Mouse (Mus musculus) lung, postnatal 10 days (tissue): ENCODE data around the gene Rgma.

Experiments
- DNase-seq: peaks from one replicate; pipeline ENCODE4 v3.0.0; 2021

The Rgma gene

DNA sequence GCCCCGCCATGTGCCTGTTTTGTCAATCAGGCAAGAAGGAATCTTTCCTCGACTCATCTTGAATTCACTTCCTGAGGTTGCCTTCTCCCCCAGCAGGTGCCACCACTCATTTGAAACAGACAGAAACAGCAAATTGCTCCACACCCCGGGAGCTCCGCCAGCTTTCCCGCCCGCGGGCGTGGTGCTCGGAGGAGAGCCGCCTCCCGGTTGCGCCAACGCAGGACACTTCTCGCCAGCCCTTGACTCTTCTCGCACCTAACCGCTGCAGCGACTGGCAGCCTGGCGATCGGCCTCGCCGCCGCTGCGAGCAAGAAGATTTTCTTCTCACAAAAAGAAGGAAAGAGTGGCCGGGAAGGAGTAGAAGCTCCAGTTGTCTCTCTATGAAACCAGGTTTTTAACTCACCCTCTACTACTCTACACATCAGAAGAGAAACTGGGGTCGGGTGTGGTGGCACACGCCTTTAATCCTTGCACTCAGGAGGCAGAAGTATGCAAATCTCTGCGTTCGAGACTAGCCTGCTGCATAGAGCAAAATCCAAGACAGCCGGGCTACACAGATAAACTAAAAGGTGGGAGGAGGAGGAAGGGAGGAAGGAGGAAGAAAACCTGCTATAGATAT lies 2.8 kb upstream of the Rgma start:
- peak; percentile 84 for DNase-seq

DNA sequence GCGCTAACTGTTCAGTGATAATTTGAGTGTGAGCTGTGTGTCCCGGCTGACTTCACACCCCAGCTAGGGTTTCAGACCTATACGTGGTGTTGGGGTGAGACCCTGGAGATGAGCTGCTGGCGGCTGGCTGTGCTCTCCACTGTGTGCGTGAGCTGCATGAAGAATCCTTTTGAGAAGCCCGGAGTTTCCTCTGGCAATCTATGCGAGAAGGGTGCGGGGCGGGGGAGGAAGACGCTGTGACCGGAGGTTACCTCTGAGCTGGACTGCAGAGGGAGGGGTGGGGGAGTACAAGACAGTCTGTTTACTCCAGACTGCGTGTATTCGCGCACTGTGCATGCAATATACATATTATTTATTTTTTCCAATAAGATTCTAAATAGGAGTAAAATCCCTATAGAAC lies 582 bp upstream of the Rgma start:
- peak; percentile 46 for DNase-seq

DNA sequence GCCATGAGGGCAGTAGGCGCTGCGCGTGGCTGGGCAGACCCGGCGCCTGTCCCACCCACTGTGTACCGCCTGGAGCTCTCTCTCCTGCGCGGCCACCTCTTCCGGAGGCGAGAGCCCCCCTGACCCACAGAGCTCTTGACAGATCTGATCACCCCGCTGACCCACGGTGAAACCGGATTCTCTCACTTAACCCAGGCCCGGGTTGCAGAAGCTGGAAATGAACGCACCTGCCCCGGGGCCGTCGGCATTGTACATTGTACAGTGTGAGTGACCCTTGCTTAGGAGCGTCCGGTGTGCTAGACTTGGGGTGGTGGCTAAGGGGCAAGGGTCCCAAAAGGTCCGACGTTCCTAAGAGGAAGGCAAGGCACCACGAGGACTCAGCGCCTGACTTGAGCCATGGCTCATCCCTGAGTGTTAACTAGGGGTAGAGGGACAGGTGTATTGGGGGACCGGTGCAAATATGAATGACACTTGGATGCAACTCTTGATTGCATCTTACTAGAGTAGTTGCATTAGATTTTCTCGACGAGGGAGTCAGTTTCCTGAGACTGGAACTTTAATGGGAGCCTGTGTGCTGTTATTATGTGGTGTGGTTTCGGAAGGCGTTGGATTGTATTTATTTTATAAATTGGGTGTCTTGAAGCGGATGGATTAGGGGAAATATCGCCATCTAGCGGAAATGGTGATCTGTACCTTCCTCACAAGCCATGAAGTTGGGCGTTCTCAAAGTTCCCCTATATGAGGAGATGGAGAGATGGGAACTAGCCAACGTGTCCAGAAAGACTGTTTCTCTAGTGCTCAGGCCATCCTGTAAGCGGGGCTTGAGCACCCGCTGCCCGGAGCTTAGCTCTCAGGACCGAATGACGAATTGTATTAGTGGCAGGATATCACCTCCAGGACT lies 1.0 kb downstream of the Rgma start:
- peak; percentile 80 for DNase-seq

DNA sequence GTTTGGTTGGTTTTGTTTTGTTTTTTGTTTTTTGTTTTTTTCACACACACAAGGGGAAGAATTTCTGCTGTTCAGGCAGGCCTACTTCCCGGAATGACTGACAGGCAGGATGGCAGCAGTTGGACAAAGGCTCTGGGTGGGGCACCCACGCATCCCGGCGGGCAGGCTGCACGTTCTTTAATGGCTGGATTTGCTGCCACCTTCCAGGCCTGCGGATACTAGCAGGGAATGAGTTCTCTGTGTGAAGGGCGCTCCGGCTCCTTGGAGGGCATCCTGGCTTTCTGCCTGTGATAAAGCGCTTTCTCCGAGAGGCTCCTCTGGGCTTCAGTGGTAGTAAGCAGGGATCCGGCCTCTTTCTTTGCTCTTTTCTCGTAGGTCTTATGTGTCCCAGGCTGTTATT lies 2.0 kb downstream of the Rgma start:
- DNase-seq, result no peak

DNA sequence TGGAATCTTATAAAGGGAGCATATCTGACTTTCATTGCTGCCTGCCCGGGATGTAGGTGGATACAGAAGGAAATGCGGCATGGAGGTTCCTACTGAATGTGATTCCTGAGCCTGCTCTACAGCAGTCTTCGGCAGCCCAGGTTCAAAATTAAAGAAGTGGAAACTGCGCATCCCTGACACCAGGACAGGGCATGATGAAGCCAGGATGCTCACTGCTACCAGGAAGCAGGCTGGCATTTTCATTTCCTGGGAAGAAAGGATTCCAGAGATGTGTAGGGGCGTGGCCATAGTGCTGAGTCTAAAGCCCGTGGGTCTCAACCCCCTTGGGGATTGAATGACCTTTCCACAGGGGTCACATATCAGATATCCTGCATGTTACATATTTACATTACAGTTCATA lies 2.7 kb downstream of the Rgma start:
- no peak for DNase-seq

DNA sequence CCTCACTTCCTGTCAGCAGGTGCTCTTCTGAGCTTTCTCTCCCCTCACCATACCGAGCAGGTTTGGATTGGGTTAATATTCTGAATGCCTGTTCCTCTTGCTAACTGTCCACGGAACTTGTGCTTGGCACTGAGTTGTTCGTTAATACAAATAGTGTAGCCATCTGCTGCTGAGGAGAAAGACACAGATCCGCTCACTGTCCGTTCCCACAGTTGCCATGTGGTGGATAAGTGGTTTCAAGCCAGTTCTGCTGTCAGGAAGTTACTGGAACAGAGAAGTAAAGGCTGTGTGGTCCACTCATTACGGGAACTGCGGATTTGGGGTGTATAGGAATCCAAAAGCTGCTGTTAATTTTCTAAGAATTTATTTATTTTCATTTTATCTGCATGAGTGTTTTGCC lies 7.5 kb downstream of the Rgma start:
- DNase-seq, result no peak

DNA sequence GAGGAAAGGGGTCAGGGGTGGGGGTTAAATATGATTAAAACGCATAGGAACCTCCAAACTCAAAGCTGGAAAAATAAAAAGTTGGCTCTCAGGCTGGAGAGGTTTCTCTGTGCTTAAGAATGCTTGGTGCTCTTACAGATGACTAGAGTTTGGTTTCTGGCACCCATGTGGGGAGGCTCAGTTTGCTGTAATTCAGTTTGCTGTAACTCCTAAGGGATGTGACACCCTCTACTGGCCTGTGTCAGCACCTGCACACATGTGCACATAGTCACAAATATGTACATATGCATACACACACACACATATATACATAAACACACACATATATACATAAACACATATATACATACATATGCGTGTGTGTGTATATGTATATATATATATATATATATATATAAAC lies 13.6 kb downstream of the Rgma start:
- DNase-seq, result no peak

DNA sequence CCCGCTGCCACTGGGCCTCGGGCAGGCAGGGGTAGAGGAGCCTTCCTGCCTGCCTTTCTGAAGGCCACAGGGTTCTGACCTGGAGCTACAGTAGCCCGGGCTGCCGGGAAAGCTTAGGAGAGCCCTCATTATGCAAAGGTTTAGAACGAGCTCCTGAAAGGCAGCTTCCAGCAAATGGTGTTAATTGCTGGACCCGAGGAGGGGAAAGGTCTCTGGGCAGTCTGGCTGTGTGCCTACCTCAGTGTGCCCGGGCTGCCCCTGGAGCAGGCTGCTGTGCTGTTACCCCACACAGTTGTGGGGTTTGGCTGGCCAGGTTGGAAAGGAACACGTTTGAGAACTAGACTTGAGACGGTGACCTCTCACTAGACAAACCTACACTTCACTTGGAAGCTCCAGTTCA lies 14.1 kb downstream of the Rgma start:
- DNase-seq, result no peak

DNA sequence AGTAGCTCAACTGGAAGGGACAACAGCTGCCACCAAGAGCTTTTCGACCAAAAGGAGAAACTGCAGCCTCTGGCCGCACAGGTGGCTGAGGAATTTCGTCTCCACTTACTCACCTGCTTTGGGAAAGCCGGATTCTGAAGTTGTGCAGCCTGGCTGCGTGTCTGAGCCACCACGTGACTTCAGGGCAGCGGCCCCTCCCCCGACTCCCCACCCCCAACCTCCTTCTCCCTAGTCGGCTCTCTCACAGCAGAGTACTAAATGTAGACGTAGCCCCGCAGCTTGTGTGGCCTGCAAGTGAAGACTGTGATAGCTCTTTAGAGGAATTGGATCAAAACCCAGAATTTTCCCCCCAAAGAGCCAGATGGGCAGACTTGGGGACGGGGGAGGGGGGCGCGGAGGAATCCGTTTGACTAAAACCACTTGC lies 14.6 kb downstream of the Rgma start:
- peak; percentile 41 for DNase-seq

DNA sequence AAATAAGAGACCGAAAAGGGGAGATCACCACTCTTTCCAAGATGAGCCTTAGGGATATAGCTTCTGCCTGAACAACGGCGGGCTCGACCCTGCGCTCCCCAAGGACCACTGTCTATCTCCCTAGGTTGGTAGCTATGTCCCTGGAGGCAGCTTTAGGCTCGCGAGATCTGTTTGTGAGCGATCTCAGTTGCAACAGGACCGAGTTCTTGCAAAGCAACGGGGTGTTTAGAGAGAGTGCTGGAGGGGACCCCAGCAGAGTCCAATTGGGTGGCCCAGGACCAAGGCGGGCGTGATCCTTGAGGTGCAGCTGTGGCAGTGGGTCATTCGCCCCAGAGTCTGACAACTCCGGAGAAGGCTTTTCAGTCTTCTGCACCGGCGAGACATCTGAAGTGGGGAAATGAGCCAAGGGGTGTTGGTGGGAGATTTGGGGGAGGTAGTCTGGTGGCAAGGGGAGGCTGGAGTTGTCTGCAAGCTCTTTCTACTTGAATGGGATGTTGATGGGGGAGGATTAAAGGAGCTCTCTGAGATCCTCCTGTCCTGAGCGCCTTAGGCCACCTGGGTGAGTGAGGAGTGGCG lies 15.2 kb downstream of the Rgma start:
- DNase-seq, result no peak

DNA sequence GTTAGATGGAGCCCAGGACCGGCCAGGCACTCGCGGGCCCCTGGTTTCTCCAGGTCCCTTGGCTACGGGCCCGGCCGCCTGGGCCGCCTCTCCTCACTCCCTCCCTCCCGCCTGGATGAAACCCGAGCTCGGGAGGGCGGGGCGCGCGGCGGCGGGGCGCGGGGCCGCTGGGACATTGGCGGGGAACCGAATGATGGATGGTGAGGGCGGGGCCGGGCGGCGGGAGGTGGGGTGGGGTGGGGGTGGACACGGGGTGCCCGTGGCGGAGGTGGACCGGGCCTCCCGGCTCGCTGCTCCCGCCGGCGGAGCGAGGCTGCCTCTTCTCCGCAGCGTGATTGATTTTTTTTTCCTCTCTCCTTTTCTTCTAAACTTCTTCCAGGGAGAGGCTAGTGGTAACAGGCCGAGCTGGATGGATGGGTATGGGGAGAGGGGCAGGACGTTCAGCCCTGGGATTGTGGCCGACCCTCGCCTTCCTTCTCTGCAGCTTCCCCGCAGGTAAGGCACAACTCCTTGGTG lies 15.8 kb downstream of the Rgma start:
- DNase-seq, result peak; percentile 93

DNA sequence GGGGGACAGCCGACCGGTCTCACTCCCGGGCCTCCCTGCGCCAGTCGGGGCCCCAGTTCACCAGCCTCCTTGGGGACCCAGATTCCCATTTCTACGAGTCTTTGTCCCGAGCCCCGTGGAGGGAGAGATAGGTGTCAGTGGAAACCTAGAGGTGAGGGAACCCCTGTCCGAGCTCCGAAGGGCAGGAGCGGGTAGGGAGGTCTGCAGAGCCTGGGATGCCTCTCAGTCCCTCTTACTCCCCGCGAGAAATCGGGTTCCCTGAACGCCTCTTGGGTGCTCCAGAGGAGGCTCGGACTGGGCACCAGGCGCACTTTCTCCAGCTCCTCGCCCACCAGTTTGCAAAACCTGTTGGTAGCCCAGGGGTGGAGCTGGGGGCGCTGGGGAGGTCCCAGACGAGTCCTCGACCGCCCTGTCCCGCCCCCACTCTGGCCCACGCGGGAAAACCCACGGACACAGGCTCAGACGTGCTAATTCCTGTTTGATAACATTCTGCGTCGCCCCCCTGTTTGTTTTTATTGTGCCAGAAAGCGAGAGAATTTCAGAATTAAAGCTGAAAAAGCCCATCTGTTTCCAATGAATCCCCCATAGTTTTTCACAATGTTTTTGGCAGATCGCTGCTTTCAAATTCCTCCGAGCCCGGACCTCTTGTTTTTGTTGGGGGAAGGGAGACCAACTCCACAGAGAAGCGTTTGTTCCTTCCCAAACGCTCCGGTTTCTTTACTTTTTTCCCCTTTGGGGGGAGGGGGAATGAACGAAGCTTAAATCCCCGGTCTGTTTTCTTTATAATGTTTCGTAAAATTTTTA lies 16.4 kb downstream of the Rgma start:
- DNase-seq, result peak; percentile 73

DNA sequence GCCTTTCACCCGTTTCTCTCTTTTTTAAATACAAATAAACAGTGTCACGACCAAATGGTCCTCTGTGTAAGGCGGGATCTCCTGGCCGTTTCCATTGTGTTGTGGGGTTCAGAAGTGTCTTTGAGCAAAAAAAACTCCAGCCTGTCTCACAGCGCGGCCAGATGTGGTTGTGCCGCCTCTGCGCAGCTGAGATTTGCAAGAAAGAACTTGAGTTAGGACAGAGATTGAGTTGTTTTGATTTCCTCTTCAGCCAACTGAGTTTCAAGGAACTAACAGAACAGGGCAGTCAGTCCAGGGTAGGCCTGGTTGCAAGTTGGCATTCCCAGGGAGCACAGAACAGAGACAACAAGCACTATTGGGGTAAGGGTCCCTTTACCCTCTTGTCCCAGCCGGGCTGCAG lies 17.1 kb downstream of the Rgma start:
- DNase-seq, result no peak

DNA sequence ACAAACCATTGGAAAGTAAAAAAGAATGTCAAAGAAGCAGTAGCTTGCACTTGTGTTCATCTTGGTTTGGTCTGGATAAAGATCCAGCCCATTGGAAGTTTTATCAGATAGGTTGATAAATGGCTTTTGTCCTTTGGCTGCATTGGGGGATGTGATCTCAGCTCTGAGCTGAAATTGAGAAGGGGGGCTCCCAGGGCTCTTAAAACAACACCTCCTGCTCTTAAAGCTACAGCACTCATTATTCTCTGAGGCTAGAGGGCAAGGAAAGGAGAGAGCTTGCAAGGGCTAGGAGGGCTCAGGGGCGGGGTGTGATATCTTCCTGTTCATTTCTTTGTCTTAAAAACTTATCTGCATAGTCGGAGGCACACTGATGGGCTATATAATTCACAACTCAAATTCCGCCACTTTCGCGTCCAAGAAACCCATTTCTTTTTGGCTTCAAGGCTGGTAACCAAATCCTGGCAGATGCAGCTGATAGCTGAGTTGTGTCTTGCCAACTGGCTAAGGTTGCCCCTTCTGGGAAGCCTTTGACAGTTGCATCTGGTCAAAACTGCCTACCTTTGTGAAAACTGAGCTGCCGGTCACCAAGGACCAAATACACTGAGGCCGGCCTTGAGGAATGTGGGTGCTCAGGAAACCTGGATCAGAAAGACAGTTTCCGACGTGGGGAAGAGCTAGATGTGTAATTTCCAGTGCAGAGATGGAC lies 18.2 kb downstream of the Rgma start:
- no peak for DNase-seq

DNA sequence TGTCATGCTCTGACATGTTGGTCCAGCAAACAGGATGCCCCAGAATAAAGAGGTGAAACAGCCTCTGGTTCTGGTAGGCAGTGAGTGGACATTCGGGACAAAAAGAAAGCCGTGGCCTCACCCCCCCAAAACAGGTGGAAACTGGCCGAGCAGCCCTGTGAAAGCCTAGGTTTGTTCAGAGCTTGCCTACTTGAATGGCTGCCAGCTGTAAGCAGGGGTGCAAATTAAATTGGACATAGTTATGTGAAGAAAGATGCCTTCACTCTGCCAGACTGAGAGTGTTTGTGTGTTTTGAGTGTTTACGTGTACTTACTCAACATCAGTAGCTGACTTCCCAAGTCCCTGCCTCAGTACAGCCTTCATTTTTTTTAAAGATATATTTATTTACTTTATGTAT lies 18.7 kb downstream of the Rgma start:
- DNase-seq, result no peak

DNA sequence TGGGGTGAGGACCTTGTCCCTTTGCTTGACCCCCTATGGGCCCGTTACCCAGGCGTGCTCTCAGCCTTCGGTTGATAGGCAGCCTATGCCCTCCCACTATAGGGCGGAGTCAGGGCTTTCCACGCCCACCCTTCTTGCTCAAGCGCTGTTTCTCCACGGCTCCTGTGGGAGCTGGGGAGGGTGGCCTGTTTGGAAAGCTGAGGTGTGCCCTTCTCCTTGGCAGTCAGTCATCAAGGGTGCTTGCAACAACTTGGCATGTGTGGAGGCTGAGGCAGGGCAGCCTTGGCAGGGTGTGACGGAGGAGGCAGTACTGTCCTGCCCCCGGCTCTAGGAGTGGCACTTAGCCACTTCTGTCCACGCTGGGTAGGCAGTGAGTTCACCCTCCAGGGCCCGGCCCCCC lies 23.0 kb downstream of the Rgma start:
- peak; percentile 85 for DNase-seq

DNA sequence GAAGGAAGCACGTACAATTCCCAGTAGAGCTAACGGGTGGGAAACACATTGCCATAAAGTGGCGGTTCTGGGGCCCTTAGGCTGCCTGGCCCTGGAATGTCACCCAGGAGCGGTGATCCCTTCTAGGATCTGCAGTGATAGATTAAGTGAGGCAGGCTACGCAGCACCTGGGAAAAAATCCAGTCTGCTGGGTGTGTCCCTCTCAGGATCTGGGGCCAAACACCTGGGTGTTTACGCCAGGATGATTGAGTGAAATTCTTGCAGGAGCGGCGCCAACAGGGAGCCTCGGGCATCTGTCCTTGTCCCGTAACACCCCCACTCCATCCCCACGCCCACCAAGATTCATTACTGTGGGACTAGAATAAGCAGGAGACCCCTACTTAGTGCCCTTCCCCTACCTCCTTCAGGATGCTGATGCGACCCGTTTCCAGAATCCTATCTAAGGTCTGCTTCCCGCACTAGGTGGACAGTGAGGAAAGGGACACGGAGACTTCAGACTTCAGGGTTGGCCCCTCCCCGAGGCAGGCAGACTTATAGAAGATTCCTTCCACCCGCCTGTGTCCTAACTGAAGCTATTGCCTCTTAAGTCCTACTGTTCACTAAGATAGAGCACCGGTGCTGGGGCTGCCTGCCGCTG lies 23.6 kb downstream of the Rgma start:
- no peak for DNase-seq

DNA sequence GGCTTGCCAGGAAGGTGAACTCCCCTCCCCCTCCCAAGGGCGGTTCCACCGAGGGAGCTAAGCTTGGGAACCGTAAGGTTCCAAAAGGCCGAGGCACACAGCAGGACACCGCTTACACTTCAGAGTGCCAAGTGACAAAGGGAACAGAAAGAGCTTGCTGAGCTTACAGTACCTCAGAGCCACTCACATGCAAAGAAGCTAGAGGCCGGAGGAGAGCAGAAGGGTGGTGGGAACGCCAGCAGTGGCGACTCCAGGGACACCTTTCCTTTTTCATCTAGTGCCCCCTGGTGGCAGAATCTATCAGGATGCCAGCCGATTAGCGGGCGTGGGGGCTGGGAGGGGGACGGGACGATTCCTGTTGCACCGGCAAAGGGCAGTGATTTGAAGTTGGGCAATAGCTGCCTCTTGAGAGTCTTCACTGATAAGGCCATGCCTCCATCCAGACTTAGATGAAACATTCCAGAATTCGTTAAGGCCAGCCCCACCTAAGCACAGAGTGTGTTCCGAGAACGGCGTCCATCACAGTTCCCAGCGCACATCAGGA lies 24.3 kb downstream of the Rgma start:
- peak; percentile 91 for DNase-seq

DNA sequence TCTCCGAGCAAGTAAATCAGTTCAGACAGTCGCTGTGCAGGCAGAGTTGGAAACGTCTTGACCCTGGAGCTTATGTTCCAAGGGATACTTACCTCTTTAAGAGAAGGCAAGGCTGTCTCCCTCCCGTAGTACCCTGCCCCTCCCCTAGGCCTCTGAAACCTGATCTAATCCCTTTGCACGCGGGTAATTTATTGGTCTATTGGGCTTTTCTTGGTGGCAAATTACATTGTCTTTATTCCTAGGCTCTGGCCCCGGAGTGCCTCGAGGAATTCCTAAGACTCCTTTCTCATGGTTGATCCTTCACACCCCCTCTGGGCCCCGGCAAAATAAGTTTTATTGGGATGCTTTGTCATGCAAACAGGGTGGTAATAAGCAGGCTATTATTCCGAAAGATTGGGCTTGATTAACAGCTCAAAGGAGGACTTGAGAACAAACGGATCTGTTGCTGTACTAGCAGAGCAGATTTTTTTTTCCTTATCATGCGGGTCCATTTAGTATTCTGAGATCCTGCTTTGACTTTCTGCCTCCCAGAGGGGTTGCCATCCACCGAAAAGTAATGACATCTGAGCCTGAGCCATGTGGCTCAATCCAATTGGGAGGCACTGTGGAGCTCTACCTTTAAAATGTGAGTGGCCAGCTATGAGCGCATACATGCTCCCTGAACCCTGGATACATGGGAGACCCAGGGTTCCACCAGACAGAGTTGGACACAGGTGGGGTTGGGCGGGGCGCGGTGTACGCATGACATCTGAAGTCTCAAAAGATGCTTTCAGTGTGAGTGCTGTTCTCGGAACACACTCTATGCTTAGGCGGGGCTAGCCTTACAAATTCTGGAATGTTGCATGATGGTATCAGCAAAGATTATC lies 25.0 kb downstream of the Rgma start:
- DNase-seq, result no peak

DNA sequence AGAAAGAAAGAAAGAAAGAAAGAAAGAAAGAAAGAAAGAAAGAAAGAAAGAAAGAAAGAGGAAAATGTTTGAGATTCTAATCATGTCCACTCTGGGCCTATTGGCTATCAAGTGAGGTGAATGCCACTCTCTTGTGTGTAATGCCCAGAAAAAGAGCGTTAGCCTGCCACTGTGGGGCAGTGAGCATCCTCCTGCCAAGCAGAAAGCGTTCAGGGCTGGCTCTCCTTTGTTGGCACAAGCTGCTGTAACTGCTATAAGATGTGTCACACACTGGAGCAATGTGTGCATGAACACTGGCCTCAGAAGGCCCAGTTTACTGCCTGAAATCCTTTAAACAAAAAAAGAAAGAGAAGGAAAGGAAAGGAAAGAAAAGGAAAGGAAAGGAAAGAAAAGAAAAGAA lies 26.8 kb downstream of the Rgma start:
- DNase-seq, result no peak

DNA sequence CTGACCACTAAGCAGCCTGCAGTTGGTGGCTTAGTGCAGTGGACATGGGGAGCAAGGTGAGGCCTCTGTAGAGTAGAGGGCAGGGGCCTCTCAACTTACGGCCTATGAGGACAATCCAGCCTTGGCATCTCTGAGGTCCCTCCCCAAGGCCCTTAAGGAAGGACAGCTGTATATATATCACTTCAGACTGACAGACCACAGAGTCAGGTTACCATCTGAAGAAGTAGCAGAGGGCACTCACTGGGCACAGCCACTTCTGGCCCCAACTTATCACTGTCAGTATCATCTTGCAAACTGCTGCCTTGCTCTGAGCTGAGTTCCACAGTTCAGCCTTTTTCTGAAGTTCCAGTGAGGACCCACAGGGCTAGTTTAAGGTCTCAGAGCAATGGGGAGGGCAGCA lies 27.4 kb downstream of the Rgma start:
- DNase-seq, result no peak
